Mouse (Mus musculus): Measurements from ENCODE around the gene Mkln1.
A peak's percentile ranks its signal among the peaks of the same experiment; 100 is the strongest.

- TF ChIP-seq CTCF (IDR thresholded peaks at IDR 0.05) (no peak), EP300 (IDR thresholded peaks at IDR 0.05) (peak; percentile 53; the same call in 1 of the 2 replicates)
Observed at GRCm38 (mm10) chr6:31502614-31503013, 104.1 kb downstream of the Mkln1 start.
